Mouse (Mus musculus): ENCODE measurements around the gene Ugt1a1.

GRCm38 (mm10) chr1:88228121-88228520 is 16.4 kb downstream of the Ugt1a1 start:
- TF ChIP-seq CTCF (IDR thresholded peaks at IDR 0.05; ENCODE audit: low read depth) (no peak), EP300 (IDR thresholded peaks at IDR 0.05; ENCODE audit: low read depth) (no peak)
